Mouse (Mus musculus): ENCODE results near the gene Cavin1.

Cavin1 gene

DNA sequence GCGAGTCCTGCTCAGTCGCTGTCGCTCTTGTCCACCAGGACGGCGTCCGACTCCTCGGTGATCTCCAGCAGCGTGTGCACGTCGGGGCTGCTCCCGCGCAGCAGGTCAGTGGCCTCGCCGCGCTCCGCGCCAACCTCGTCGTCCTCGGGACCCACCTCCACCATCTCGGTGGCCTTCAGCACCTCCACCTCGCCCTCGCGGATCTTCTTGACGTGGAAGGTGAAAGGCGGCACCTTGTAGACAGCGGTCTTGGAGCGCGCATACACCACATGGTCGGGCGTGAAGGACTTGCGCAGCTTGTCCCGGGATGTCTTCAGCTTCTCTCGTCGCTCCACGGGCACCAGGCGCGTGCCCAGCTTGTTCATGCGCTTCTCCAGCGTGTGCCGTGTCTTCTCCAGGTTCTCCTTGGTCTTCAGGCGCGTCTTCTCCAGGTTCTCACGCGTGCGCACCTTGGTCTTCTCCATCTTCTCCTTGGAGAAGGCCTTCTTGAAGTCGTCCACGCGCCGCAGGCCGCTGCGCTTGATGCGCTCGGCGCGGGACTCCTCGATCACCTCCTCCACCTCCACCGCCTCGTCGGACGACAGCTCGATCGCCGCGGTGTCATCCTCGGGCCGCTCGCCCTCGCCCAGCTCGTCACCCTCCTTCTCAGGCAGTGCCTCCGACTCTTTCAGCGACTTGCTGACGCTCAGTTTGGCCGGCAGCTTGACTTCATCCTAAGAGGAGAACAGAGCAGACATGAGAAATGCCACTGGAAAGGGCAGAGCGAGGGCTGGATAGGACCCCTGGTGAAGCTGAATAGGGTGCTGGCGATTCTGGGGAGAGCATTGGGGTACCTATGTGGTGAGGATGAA is 11.8 kb downstream of the Cavin1 start:
- in situ Hi-C loops (cut with MboI, MseI), result no loop called here

DNA sequence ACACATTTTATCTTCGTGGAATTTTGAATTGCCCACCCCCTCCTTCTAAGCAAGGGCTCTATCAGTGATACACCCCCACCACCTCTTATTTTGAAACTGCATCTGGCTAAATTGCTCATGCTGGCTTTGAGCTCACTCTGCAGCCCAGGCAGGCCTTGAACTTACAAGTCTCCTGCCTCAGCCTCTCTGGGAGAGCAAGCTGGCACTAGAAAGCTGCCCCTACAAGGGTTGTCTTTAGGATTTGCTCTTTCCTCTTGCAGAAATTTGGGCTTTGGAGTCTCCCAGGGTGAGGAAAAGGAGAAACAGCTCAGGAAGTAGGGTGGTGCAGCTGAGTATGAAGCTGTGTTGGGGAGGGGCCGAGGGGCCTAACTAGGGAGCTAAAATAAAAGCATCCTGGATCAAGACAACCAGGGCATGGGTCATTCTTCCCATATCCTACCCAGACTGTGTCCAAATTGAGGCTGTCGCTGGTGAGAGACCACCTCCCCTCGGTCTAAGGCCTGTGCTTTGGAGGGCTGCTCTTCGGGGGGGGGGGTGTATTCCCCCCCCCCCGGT is 12.7 kb downstream of the Cavin1 start:
- in situ Hi-C loops (cut with MboI, MseI), result no loop called here

DNA sequence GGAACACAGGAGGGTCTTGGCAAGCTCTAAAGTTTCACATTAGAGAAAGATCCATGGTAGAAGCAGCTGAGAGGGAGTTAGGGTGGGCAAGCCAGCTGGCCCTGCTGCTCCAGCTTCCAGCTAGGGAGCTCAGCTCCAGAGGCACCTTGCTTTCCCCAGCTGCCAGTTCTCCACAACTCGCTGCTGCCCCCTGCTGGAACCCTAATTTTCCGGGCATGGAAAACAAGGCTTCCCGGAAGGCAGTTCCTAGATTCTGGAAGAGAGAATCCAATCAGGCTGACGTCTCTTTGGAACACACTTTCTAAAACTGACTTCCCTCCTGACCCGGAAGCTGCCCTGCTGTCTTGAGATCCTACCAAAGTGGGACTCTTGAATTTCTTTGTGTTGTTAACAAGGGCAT is 13.4 kb downstream of the Cavin1 start:
- in situ Hi-C loops (cut with MboI, MseI), result no loop called here

DNA sequence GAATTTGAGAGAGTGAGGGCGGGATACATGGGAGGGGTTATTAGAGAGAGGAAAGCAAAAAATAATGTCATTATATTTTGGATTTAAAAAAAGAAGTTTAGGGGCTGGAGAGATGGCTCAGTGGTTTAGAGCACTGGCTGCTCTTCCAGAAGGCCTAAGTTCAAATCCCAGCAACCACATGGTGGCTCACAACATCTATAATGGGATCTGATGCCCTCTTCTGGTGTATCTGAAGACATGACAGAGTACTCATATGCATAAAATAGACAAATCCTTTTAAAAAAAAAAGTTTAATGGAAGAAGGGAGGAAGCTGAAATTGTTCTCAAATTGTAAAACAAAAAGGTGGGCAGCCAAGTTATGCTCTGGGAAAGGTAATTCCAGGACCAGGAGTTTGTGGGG is 21.1 kb downstream of the Cavin1 start:
- in situ Hi-C loops (cut with MboI, MseI), result loop anchor here (5.0 kb wide), 1 partner anchor 57 kb away; no protein-coding TSS in a partner anchor

DNA sequence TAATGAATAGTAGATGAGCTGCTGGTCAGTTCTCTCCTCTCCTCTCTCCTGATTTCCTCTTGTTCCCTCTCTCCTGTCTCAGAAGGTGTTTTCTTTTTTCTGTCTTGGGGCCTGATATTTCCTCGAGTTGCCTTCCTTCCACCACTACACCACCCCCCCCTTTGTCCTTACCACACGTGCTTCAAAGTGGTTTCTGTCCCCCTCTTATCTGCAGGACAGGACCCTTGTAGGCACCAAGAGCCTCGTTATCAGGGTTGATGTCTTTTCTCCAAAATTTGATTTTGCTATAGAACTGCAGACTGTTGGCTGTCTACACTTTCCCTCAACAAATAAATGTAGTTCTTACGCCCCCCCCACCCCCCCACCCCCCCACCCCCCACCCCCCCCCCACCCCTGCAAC is 22.4 kb downstream of the Cavin1 start:
- in situ Hi-C loops (cut with MboI, MseI), result loop anchor here (5.0 kb wide), 1 partner anchor 56 kb away; no protein-coding TSS in a partner anchor

DNA sequence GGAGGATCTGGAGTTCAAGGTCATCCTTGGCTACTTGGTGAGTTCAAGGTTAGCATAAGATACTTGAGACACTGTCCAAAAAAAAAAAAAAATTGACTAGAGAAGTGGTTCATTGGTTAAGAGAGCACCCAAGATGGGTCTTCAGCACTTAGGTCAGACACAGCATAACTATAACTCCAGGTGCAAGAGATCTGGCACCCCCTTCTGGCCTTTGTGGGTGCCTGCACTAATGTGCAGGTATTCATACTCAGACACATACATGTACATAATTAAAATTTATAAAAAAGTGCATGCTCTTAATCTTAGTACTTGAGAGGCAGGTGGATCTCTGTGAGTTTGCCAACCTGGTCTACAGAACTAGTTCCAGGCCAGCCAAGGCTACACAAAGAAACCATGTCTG is 23.1 kb downstream of the Cavin1 start:
- in situ Hi-C loops (cut with MboI, MseI), result loop anchor here (5.0 kb wide), 1 partner anchor 55 kb away; no protein-coding TSS in a partner anchor

DNA sequence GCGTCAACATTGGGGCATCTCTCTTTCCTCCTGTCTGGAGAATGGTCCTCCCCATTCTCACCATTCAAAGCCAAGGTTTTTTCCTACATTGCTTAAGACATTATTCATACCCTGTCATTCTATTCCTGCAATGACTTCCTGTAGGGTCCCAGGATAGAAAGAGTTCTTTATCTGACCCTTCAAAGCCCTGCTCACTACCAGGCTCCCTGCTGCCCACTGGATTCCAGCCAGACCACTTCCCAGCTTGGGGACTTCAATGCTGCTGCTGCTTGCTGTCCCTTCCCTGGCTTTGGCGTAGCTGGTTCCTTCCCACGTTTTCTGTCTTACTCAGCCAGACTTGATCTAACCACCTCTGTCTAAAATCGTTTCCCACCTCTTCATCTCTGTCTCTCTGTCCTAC is 23.8 kb downstream of the Cavin1 start:
- in situ Hi-C loops (cut with MboI, MseI), result loop anchor here (5.0 kb wide), 1 partner anchor 55 kb away; no protein-coding TSS in a partner anchor

DNA sequence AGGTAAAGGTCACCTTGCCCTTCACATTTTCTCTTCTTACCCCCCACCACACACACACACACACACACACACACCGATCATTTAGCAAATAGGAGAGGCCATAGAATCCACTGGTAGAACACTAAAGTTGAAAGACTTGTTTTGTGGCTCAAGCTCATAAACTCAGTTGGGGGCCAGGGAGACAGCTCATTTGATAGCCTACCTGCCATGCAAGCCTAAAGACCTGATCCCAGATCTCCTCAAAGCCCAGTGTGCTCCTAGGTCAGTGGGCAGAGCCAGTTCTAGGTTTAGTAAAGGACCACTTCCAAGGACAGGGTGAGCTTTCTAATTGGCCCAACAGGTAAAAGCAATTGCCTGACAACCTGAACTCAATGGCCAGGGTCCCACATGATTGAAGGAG is 28.3 kb downstream of the Cavin1 start:
- in situ Hi-C loops (cut with MboI, MseI), result no loop called here

DNA sequence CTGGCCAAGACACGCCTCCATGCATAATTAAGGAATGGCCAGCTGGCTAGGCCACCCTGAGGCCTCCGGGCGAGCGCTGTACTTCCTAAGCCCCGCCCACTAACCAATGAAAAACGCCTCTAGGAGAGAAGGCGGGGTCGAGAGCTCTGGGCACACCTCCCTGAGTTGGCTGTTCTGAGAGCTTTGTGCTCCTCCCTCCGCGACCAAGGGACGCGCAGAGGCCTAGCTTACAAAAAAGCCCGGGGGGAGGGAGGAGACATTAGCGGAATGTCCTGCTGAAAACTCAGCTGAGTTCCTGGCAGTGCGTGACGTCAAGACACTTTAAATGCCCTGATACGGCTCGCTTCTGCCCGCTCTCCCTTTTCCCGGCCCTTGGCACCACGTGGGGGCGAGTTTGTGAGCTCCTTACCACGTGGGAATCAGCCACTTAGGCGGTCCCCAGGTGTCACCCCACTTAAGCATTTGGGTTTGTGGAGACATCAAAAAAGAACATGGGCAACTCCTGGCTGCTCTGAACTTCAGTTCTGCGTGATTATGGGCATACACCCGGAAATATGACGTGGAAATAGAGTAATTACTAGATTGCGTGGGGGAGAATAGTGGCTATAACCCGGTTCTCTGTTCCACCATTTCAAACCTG is 31.1 kb downstream of the Cavin1 start, which contains the start of gene Stat3:
Stat3 (minus strand) TSS at position 29 of the 640 bp plus-strand sequence.
- in situ Hi-C loops (cut with MboI, MseI), result no loop called here

DNA sequence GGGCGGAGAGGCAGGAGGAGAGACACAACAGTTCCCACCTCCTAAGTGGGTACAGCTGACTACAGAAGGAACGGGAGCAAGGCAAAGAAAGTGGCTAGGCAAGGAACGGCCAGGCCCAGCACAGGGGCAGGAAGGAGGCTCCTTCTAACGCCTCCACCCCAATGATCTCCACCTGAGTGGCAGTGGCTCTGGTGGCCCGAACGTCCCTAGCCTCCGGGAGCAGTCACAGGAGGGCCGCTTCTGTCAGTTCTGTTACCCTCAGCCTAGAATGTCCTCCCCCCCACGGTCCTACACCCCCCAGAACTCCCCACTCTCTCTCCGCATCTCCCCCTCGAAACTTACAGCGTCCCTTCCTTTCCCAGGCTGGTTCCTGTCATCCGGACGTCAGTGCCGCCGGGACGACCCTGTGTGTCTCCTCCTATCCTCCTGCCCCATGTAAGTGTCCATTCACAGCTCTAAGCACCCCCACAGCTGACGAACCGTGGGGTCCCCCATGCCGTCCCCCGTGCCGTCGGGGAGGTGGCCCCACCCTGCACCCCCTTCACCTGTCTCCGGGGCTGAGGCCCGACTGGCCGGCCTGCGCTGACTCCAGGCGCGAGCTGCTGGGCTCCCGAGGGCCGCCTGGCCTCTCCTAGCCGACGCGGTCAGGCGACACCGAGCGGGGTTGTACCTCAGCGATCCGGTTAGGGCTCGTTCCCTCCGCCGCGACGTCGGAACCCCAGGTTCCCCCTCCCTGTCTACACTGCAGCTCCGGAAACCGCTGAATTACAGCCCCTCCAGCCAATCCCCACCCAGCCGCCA is 31.8 kb downstream of the Cavin1 start:
- in situ Hi-C loops (cut with MboI, MseI), result no loop called here

DNA sequence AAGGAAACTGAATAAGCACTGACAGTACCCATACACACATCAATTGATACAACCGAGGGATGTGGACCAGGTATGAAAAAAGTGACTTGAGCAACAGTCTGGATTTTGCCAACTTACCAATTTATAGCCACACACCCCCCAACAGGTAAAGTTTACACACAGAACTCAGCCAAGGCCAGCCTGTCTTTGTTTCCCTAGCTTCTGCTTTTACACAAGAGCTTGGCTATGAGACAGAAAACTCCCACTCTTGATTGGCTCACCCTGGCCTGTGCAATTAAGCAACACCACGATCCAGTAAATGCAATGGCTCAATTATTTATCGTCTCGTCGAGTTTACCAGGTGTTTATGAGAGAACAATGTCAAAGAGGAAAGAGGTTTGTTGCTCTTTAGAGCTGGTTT is 32.6 kb downstream of the Cavin1 start:
- in situ Hi-C loops (cut with MboI, MseI), result no loop called here

DNA sequence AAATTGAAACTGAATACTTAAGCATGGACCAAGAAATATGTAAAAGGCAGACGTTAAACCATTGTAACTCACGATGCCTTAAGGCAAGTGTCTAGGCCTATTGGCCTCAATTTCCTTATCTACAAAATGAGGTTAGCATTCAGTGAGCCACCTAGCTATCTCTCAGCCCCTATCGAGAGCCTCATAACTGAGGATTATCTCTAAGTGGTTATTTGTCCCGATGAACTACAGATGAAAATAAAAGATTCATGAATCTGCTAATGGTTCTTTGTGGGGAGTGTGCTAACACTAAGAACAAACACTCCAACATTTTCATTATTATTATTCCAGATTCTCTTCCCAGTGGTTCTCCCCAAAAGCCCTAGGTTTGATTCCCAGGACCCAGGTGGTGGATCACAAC is 33.4 kb downstream of the Cavin1 start:
- in situ Hi-C loops (cut with MboI, MseI), result no loop called here

DNA sequence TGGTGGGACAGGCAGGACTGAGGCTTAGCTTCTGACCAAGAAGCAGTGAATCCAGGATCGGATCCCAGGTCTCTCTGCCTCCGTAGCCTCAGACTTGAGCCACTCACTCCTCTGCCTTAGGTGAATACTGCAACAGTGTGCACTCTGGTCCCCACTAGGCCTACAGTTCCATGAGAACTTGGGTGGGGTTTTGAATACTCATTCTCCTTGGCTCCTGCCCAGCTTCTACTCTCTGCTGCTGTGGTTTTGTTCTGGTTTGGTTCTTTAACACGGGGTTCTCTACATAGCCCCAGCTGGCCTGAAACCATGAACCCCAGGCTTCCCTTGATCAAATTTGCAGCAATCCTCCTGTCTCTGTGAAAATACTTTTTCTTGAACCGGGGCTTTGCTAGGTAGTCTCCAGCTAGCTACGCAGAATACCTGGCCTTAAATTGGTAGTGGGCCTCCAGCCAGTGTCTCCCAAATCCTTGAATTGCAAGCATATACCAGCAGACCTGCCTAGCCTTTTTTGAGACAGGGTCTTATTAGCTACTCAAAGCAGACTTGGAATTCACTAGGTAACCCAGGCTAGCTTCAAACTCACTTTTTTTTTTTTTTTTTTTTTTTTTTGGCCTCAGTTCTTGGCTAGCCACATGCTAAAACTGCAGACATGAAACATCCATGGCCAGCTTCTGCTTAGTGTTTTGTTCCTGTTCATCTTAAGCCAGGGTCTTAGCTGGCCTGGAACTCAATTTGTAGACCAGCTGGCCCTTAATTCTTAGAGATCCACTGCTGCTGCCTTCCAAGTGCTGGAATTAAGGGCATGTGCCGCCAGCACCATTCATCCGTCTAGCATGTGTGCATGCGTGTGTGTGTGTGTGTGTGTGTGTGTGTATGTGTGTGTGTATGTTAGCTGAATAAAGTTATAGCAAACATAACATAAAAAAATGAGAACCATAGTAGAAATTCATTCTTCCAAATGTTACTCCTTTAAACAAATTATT is 35.0 kb downstream of the Cavin1 start:
- in situ Hi-C loops (cut with MboI, MseI), result no loop called here

DNA sequence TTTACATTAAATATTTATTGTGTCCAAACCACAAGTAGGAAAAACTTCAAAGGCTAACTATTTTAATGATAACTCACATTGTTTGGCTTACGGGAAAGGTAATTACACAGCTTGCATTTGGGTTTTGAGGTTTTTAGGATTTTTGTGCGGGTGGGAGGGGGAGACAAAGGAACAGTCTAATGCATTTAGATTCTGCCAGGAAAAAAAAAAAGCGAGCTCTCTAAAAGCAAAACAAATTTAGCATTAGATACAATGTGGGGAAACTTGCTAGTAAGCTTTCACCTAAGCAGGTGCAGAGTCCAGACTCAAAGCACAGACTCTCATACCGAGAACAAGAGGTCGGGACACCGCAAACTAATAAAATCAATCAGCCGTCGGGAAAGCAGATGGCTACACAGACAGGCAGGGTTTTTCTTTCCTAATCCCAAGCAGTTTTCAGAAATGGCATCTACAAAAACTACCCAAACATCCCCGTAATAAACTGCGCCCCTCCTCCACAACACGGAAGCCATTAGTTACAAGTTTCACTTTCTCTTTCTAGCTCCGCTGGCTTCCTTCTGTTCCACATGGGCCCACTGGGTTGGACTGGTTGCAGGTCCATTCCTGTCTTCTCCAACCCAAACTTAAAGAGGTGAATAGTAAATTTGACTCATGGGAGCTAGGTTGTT is 39.3 kb downstream of the Cavin1 start:
- in situ Hi-C loops (cut with MboI, MseI), result no loop called here

DNA sequence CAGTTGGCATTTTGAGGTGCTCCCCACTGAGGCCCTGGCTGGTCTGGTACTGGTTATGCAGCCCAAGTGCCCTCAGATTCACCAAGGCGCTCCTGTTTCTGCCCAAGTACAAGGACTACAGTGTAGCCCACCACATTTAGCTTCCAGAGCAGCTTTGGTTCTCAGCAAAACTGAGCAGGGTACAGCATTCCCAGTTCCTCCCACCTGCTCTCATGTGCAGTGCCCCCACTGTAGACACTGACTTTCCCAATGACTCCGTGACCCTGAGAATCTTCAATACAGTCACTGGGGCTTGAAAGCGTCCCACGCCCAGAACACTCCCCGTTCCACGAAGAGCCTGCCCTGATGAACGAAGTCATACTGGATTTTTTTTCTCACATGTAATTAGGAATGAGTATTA is 40.1 kb downstream of the Cavin1 start:
- in situ Hi-C loops (cut with MboI, MseI), result no loop called here

DNA sequence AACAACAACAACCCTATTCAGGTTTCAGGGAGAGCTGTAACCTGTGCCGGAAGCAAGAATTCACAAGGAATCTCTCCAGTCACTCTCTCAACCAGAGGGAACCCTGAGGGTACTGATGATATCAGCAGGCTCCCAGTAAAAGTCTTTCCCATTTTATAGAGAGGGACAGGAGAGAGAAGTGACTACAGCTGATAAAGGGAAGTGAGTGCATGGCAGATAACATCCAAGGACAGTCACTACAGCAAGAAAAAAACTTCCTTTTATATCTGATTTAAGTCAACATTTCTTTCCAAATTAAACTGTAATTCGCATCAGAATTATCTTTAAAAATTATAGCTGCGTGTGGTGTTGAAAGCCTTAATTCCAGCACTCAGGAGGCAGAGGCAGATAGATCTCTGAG is 43.3 kb downstream of the Cavin1 start:
- in situ Hi-C loops (cut with MboI, MseI), result no loop called here

DNA sequence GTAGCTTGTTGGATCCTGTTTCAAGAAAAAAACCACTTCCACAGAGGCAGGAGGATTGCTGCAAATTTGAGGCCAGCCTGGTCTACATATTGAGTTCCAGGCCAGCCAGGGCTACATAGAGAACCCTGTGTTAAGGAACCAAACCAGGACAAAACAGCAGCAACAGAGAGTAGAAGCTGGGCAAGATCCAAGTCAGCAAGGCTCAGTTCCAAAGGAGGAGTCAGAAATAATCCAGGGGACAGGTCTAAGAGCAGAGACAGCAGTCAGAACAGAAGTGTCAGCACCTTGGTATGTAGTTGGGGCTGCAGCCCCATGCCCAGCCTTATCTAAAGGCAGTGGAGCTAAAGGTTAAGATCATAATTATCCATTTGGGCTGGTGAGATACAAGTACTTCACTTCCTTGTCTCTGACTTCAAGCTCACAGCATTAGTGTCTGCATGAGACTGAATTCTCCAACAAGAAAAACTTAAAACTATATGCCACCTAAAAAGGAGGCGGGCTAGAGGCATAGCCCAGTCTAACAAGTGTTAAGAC is 46.2 kb downstream of the Cavin1 start:
- in situ Hi-C loops (cut with MboI, MseI), result no loop called here

DNA sequence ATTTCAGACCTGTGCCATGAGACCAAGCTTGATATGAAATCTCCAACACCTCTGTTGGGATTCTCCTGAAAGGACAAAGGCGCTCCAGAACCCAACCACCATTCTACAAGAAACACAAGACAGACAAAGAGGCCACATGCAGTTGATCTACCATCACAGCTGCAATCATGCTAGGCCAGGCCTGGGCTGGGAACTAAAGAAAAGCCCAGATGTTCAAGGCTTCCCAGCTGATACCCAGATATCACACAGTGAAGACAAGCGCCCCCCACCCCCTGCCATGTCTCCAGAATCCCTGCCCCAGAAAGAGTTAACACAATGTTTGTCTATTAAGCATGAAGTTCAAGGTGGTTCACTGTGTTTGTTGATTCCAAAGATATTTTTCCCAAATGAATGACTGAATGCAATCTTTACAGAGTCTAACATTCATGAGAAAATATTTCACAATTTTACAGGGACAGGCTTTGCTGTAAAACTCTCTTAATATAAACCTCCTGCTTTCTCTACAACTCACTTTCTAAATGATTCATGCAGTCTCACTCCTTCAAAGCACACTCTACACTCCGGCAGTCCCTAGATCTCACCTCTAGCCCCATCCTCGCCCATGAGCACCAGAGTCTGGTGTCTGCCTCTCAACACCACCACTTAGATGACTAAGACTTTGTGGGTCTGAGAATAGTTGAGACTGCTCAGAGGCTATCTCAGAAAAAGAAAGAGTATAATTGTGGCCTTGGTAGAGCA is 49.6 kb downstream of the Cavin1 start:
- in situ Hi-C loops (cut with MboI, MseI), result no loop called here

DNA sequence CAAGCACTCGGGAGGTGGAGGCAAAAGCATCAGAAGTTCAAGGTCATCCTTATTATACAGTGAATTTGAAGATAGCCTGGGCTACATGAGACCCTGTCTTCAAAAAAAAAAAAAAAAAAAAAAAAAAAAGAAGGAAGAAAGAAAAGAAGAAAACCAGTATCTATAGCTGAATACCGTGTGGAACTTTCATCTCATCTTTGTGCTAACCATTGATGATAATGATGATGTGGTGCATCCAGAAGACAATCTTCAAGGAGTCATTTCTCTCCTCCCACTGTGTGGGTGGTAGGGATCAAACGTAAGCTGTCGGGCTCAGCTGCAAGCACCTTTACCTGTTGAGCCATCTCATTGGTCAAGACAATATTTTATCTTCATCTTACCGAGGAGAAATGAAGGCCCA is 52.7 kb downstream of the Cavin1 start:
- in situ Hi-C loops (cut with MboI, MseI), result no loop called here

All from T-helper 1 cell (primary cell).